Mouse (Mus musculus) C2C12 (cell line): ENCODE measurements around the gene Sult2a7. TPM values are rescaled to one million over a fixed set of nuclear protein-coding genes. Genes with fewer than 3 reads are reported as not detected.

ENCODE experiments used
- H3K27me3 ChIP-seq: one replicate; pipeline ENCODE4 v1.6.1; 2011; ENCODE audit not compliant: control insufficient read depth, insufficient read depth, insufficient read length
- H3K36me3 ChIP-seq: one replicate; pipeline ENCODE4 v1.6.1; 2011; ENCODE audit not compliant: control insufficient read depth, insufficient read depth
- H3K4me3 ChIP-seq: one replicate; pipeline ENCODE4 v1.5.1; 2011; ENCODE audit warnings: mild to moderate bottlenecking, control low read depth; ENCODE audit not compliant: poor library complexity, insufficient read depth, severe bottlenecking
- H3K79me2 ChIP-seq: one replicate; pipeline ENCODE4 v1.6.1; 2011; ENCODE audit not compliant: control insufficient read depth, insufficient read depth
- H3K79me3 ChIP-seq: one replicate; pipeline ENCODE4 v1.6.1; 2011; ENCODE audit warnings: low read depth, control low read depth
- H3ac ChIP-seq: one replicate; pipeline ENCODE3; 2011; ENCODE audit warnings: low read depth; ENCODE audit not compliant: control insufficient read depth, insufficient read length
- CEBPB ChIP-seq: IDR thresholded peaks from one replicate; pipeline ENCODE4 v1.6.1; 2011; ENCODE audit warnings: low read depth, mild to moderate bottlenecking, control low read depth, moderate library complexity
- CTCF ChIP-seq: IDR thresholded peaks from one replicate; pipeline ENCODE4 v1.5.1; 2011; ENCODE audit not compliant: control insufficient read depth, insufficient read depth, insufficient read length
- FOSL1 ChIP-seq: IDR thresholded peaks from one replicate; pipeline ENCODE4 v1.8.0; 2011; ENCODE audit warnings: mild to moderate bottlenecking, low read length; ENCODE audit not compliant: poor library complexity, insufficient read depth, severe bottlenecking
- MAX ChIP-seq: IDR thresholded peaks from one replicate; pipeline ENCODE4 v1.6.1; 2011; ENCODE audit warnings: mild to moderate bottlenecking, control low read depth
- MYOD1 ChIP-seq: IDR thresholded peaks from one replicate; pipeline ENCODE4 v1.6.1; 2011; ENCODE audit warnings: low read depth; ENCODE audit not compliant: control insufficient read depth, insufficient read length
- MYOG ChIP-seq: IDR thresholded peaks from one replicate; pipeline ENCODE4 v1.6.1; 2011; ENCODE audit not compliant: control insufficient read depth, insufficient read length; ENCODE audit errors: extremely low read depth
- USF1 ChIP-seq: IDR thresholded peaks from one replicate; pipeline ENCODE4 v1.6.1; 2011; ENCODE audit warnings: low read depth, mild to moderate bottlenecking, control low read depth, moderate library complexity
- polyA plus RNA-seq: library from polyadenylated mRNA; unstranded; fragments of >200 nt; fragmentation: generic; extraction: Trizol; gene quantifications from one replicate; pipeline ENCODE4 v1.2.1, GENCODE M21; 2012; ENCODE audit warnings: missing spikeins

Gene Sult2a7
- polyA plus RNA-seq, 1 experiment = not detected

DNA sequence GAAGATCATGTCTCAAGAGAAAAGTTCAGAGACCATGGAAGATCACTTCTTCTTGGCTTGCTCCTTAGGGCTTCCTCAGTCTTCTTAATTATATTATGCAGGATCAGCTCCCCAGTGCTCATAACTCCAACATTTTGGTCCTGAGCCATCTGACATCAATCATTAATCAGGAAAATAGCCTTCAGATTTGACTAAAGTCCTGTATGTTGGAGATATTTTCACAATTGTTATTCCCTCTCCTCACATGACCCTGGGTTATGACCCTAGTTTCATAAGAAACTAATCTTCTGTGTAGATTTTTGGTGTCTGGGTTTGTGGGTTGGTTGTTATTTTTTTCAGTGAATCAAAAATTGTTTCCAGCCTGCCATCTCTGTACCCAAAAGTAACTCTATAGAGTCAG is 54.4 kb downstream of the Sult2a7 start:
- TF ChIP-seq MYOD1 (no peak), CEBPB (no peak), MAX (no peak), MYOG (no peak), FOSL1 (no peak), USF1 (no peak), CTCF (no peak)
- Histone ChIP-seq H3K79me3 (no peaks in the 10 kb centered on the region), H3K79me2 (no peaks in the 10 kb centered on the region), H3ac (no peak overlapping the region), H3K4me3 (no peak overlapping the region), H3K36me3 (no peaks in the 10 kb centered on the region), H3K27me3 (no peaks in the 10 kb centered on the region)

DNA sequence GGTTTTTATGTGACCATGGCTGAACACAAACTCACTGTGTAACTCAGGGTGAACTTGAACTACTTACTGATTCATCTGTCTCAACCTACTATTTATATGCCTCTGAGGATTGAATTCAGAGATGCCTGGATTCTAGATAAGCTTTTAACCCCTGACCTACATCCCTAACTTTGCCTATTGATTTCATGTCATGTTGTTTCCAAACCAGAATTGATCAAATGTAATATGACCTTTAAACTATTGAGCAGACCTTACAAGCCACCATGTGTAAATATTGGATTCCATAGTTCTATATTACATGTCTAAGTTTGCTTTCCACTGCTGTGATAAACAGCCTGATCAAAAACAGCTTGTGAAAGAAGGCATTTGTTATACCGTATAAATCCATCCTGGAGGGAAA is 55.5 kb downstream of the Sult2a7 start:
- no peak for TF ChIP-seq CTCF
- TF ChIP-seq MYOG = no peak
- no peak for TF ChIP-seq CEBPB
- TF ChIP-seq FOSL1 = no peak
- TF ChIP-seq MYOD1 = no peak
- no peak for TF ChIP-seq USF1
- TF ChIP-seq MAX = no peak
- Histone ChIP-seq H3K4me3 (no peak overlapping the region), H3K36me3 (no peaks in the 10 kb centered on the region), H3ac (no peak overlapping the region), H3K79me2 (no peaks in the 10 kb centered on the region), H3K27me3 (no peaks in the 10 kb centered on the region), H3K79me3 (no peaks in the 10 kb centered on the region)

DNA sequence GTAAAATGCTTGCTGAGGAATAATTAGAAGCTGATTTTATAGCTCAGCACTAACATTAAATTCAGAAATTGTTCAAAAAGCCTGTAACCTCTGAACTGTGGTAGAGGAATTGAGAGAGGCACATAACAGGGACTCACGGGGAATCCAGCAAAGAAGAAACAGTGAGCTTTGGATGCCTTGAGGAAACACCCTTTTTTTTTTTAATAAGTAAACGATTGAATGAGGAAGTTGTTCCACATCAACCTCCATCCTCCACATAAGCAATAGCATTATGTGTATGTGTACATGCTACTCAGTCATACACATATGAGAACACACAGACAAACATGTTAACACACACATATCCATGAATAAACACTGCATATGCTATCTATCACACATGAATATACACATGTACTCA is 56.0 kb downstream of the Sult2a7 start:
- TF ChIP-seq CTCF = no peak
- TF ChIP-seq USF1 = no peak
- TF ChIP-seq CEBPB = no peak
- no peaks in the 10 kb centered on the region for H3K79me2 ChIP-seq
- no peaks in the 10 kb centered on the region for H3K79me3 ChIP-seq
- H3K4me3 ChIP-seq = no peak overlapping the region
- H3K27me3 ChIP-seq = no peaks in the 10 kb centered on the region
- no peaks in the 10 kb centered on the region for H3K36me3 ChIP-seq
- no peak overlapping the region for H3ac ChIP-seq

Other genes with a start within 250 kb of the Sult2a7 start
- not detected for gene Sult2a6, start 239.4 kb downstream of the Sult2a7 start, polyA plus RNA-seq
- not detected for gene Obox8, start 160.7 kb downstream of the Sult2a7 start, polyA plus RNA-seq
- not detected for gene Sult2a8, start 47.5 kb downstream of the Sult2a7 start, polyA plus RNA-seq
- not detected for gene Vmn1r90, start 69.3 kb upstream of the Sult2a7 start, polyA plus RNA-seq
- not detected for gene Obox7, start 165.3 kb upstream of the Sult2a7 start, polyA plus RNA-seq